Mouse (Mus musculus) embryo, embryonic 11.5 days (tissue): ENCODE results near the gene Snrpa1.

Experiments
- DNase-seq: peaks from one replicate; pipeline ENCODE4 v3.0.0-alpha.2; 2012; ENCODE audit warnings: low read depth, low spot score

Snrpa1 gene

GRCm38 (mm10) chr7:66113561-66113960 lies 54.8 kb downstream of the Snrpa1 start:
- DNase-seq, result no peak

- no peak for DNase-seq
Observed at GRCm38 (mm10) chr7:66115821-66116343, 57.1 kb downstream of the Snrpa1 start.

- DNase-seq, result no peak
Observed at GRCm38 (mm10) chr7:66116906-66117482, 58.2 kb downstream of the Snrpa1 start.

GRCm38 (mm10) chr7:66118046-66118445 lies 59.2 kb downstream of the Snrpa1 start:
- DNase-seq, result no peak

- DNase-seq, result no peak
Observed at GRCm38 (mm10) chr7:66118796-66119195, 60.0 kb downstream of the Snrpa1 start.

- no peak for DNase-seq
Observed at GRCm38 (mm10) chr7:66120139-66120538, 61.3 kb downstream of the Snrpa1 start.

GRCm38 (mm10) chr7:66120702-66121396 lies 62.0 kb downstream of the Snrpa1 start:
- no peak for DNase-seq
